Mouse (Mus musculus): ENCODE results near the gene Atp2b1.

DNA sequence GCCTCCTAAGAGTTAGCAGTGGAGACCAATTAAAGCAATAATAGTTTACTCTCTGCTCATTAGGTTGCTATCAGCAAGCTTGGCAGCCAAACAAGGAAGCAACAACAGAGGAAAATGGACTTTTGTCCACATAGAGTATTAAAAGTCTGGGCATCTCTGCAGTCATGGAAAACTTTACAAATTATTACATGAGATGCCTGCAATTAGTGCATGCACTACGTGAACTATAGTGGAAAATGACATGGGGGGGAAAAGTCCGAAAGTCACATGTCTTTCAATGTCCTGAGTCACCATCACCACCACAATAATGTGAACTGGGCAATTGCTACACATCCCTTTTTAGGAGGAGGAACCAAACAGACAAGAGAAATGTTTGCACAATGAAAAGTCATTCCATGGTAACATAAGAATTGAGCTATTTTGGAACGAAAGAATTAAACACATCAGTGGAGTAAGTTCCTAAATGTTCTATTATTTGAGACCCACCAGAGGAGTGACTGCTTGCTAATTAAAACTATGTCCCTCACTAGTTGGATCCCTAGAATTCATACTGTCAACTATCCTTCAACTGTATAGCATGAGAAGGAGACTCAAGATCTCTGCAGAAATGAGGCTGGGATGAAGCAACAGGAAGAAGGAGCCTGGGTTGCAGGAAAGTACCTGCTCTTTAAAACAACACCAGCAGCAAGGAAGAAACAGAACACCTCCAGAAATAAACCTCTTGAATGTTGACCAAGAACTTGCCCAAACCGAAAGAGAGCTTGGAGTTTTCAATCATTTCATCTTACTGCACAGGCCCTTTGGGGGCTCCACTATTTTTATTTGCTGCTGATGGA is 16.1 kb upstream of the Atp2b1 start:
- no peak for TF ChIP-seq EP300 (IDR thresholded peaks at IDR 0.05; ENCODE audit: insufficient read depth, low read depth, low read length)
- no peak for TF ChIP-seq CTCF (IDR thresholded peaks at IDR 0.05)
- no peak for TF ChIP-seq POLR2A (IDR thresholded peaks at IDR 0.05; ENCODE audit: insufficient read depth, low read depth, low read length)
